Mouse (Mus musculus) liver, postnatal 0 days (tissue): ENCODE measurements at regions not wholly inside any gene's neighbourhood (a gene's known extent, or its start where the extent isn't known, plus 50 kb on each side); places are given as distances from the start of the nearest gene placed in this dataset.
A peak's percentile ranks its signal among the peaks of the same experiment; 100 is the strongest.

Experiments used
- CTCF ChIP-seq: sonication (generic); IDR thresholded peaks from 2 replicates; pipeline ENCODE4 v1.5.1; 2016; ENCODE audit warnings: antibody characterized with exemption, low read depth
- EP300 ChIP-seq: IDR thresholded peaks from 2 replicates; pipeline ENCODE4 v1.6.1; 2016; ENCODE audit warnings: antibody characterized with exemption, low read depth, mild to moderate bottlenecking

GRCm38 (mm10) chr5:117037261-117037660, 78.7 kb downstream of the Suds3 start:
- TF ChIP-seq CTCF (peak; percentile 51), EP300 (no peak)
